Mouse (Mus musculus) adrenal gland, adult 18-20 months (tissue): Measurements from ENCODE around the gene Olfr1008. TPM values are rescaled to one million over a fixed set of nuclear protein-coding genes. Genes with fewer than 3 reads are reported as not detected.
"Not testable (repeated sequence)": the region's sequence is repeated elsewhere in the genome, so short reads cannot be mapped to it uniquely, and the experiment has no call there.

ENCODE experiments used
- DNase-seq, 2 experiments: peaks; one replicate each; pipeline ENCODE4 v3.0.0; 2021 to 2022; ENCODE audit warnings: low spot score in 2 of 2
- long read RNA-seq, 2 experiments: library from polyadenylated mRNA; stranded (forward); transcript quantifications; one replicate each; pipeline ENCODE4 v2.0.0; 2021
- total RNA-seq, 2 experiments: library from RNA; stranded (reverse); gene quantifications; 1 replicate in 1 of 2; 2 replicates in 1 of 2; pipeline ENCODE4 v1.2.3; 2021

Olfr1008 gene
- not detected for total RNA-seq
- long read RNA-seq, experiment 1: 0 reads
- long read RNA-seq, experiment 2: 0 reads

GRCm38 (mm10) chr2:85689131-85689530, at the start of gene Olfr1008:
Gene Olfr1008 (plus strand): TSS chr2:85689431.
- DNase-seq: no peak

DNA sequence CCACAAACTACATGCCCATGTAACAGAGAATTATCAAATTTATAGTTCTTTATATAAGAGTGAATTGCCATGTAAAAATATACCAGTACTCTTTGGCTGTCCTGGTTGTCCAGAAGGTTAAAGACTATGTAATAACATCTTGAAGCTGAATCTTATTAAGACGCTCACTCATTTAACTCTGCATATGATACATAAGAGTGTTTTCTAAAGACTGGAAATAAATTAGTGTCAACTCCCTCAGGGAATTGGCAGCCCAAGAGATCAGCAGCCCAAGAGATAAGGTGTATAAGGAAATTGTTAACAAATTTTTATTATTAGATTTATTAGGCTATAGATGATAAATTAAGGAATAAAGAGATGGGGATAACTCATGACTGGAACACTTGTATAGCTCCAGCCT, 38.6 kb upstream of the Olfr1008 start, which contains the start of gene Olfr1002:
Gene Olfr1002 (minus strand): TSS at position 101 of the 400 bp plus-strand sequence.
- no peak for DNase-seq

DNA sequence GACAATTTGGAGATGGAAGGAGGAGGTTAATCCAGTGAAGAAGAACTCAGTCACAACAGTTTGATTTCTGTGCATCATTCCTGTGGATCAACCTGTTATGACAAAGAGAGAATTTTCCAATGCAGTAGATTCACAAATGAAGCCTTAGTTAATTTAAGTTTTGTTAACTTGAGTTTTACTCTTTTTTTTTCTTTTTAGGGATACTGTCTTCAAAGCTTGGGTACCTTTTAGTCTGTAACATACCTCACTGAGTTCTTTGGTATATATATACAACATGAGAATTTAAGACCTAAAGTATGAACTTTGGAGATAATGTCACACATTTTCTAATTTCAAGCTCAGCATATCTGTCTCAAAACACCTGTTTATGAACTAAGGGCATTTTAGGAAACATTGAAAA, 24.9 kb upstream of the Olfr1008 start, which contains the start of gene Olfr154:
Gene Olfr154 (minus strand): TSS at position 101 of the 400 bp plus-strand sequence.
- DNase-seq: not testable (repeated sequence)

GRCm38 (mm10) chr2:85678667-85679066, 10.6 kb upstream of the Olfr1008 start, which contains the start of gene Olfr1006:
Gene Olfr1006 (minus strand): TSS chr2:85678767.
- DNase-seq: no peak

DNA sequence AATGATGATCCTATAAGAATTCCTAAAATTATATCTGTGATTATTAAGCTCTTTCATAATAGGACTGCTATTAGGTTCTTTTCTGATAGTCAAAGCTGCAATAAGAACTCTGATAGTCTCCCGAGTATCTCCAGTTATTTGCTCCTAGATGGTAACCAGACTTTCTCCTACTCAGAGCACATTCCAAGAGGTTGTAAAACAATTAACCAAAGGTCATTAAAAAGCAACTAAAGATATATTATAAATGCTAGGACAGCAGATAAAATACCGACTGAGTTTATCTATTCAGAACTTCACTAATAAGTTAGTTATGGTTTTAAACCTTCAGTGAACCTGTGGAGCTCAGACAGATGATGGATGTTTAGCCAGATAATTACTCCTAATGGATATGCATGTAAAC, 21.4 kb downstream of the Olfr1008 start:
- not testable (repeated sequence) for DNase-seq

- DNase-seq: no peak
Observed at GRCm38 (mm10) chr2:85711159-85711558, 21.9 kb downstream of the Olfr1008 start.

- no peak for DNase-seq
Observed at GRCm38 (mm10) chr2:85715119-85715518, 25.9 kb downstream of the Olfr1008 start, which contains the start of gene Olfr1009. Gene Olfr1009 (plus strand): TSS chr2:85715419.

DNA sequence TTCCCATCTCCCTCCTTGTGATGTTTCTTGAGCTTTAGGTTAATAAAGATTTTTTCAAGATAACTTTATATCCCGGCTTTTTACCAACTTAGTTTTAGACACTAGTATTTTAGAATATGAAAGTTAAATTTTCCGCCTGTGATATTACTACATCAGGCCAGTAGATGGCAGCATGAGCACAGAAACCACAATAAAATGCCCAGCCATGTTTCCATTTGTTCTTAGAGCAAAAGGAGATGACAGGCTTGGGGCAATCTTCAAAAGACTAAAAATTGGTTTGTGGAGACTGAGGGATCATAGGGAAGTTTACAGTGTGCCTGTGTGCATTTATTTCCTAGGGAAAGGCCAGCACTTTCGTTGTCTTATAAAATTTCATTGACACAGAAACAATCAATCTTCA, 36.6 kb downstream of the Olfr1008 start:
- DNase-seq: peak in 1 of 2 experiments; percentile 26

Other genes with a start within 250 kb of the Olfr1008 start
- not detected for gene Olfr995, start 245.8 kb upstream of the Olfr1008 start, total RNA-seq
- gene 4833423E24Rik, start 170.4 kb upstream of the Olfr1008 start, total RNA-seq: under 1 TPM; 0.13 to 0.20 TPM
- not detected for gene Olfr996, start 110.2 kb upstream of the Olfr1008 start, total RNA-seq
- gene Olfr998, start 100.5 kb upstream of the Olfr1008 start, total RNA-seq: not detected
- gene Olfr1000, start 77.5 kb upstream of the Olfr1008 start, total RNA-seq: not detected
- not detected for gene Olfr1002, start 38.7 kb upstream of the Olfr1008 start, total RNA-seq
- not detected for gene Olfr154, start 25.0 kb upstream of the Olfr1008 start, total RNA-seq
- gene Olfr1006, start 10.7 kb upstream of the Olfr1008 start, total RNA-seq: not detected
- not detected for gene Olfr1009, start 26.0 kb downstream of the Olfr1008 start, total RNA-seq
- gene Olfr1012, start 73.3 kb downstream of the Olfr1008 start, total RNA-seq: not detected
- gene Olfr1013, start 77.7 kb downstream of the Olfr1008 start, total RNA-seq: not detected
- gene Olfr1014, start 83.3 kb downstream of the Olfr1008 start, total RNA-seq: not detected
- gene Olfr1015, start 92.6 kb downstream of the Olfr1008 start, total RNA-seq: not detected
- gene Olfr1016, start 113.1 kb downstream of the Olfr1008 start, total RNA-seq: not detected
- gene Olfr1018, start 129.0 kb downstream of the Olfr1008 start, total RNA-seq: not detected
- gene Olfr1019, start 156.1 kb downstream of the Olfr1008 start, total RNA-seq: not detected
- gene Olfr1020, start 157.6 kb downstream of the Olfr1008 start, total RNA-seq: not detected
- gene Olfr1022, start 179.2 kb downstream of the Olfr1008 start, total RNA-seq: not detected
- gene Olfr1023, start 196.2 kb downstream of the Olfr1008 start, total RNA-seq: not detected
- not detected for gene Olfr1024, start 215.6 kb downstream of the Olfr1008 start, total RNA-seq
- not detected for gene Olfr1025-ps1, start 225.8 kb downstream of the Olfr1008 start, total RNA-seq
- gene Olfr1026, start 232.1 kb downstream of the Olfr1008 start, total RNA-seq: not detected